Mouse (Mus musculus) inflammation-experienced regulatory T-cells, adult 16 weeks (primary cell): ENCODE data around the gene Ccdc114. TPM values are rescaled to one million over a fixed set of nuclear protein-coding genes. Genes with fewer than 3 reads are reported as not detected.

Experiments
- polyA plus RNA-seq: library from polyadenylated mRNA; unstranded; fragments of 100-300 nt; shearing (Covaris generic); gene quantifications from one replicate; pipeline ENCODE4 v1.2.1, GENCODE M21; 2017

Ccdc114 gene
- 1.4 TPM for polyA plus RNA-seq

DNA sequence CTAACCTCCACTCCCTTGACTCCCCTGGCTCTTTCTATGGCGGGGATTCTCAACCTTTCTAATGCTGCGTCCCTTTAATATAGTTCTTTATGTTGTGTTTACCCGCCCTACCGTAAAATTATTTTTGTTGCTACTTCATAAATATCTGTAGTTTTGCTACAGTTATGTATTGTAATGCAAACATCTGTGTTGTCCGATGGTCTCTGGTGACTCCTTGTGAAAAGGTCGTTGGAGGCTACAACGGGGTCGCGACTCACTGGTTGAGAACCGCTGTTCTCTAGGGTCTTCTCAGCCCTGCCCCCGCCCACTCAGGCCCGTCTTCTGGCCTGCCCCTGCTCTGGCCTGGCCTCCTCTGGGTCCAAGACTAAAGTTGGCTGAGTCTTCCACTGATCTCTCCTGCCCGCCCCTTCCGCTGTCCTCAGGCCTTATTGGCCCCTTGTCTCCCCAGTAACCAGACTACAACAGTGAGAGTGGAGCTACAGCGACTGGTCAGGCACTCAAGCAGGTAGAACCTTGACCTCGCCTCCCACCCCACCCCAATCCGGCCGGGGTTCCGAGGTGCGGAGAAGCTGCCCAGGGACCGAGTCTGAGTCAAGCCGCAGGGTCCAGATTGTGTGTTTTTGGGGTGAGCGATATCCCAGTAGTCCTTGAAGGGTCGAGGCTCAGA lies at the start of gene Ccdc114:
Ccdc114 (plus strand) TSS at position 311 of the 667 bp plus-strand sequence.

DNA sequence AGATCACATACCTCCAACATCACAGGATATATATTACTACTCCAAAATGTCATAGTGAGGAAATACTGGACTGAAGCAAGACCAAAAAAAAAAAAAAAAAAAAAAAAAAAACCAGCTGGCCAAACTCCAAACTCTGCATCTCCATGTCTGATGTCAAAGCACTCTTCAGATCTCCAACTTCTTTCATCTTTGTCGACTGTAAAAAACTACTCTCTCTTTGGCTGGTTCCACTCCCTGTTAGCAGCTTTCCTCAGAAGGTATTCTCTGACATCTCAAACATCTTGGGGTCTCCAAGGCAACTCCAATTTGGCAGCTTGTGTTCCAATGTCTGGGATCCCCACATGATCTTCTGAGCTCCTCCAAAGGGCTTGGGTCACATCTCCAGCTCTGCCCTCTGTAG lies 45.6 kb upstream of the Ccdc114 start, which contains the start of gene Grin2d:
Grin2d (minus strand) TSS at position 101 of the 400 bp plus-strand sequence.

DNA sequence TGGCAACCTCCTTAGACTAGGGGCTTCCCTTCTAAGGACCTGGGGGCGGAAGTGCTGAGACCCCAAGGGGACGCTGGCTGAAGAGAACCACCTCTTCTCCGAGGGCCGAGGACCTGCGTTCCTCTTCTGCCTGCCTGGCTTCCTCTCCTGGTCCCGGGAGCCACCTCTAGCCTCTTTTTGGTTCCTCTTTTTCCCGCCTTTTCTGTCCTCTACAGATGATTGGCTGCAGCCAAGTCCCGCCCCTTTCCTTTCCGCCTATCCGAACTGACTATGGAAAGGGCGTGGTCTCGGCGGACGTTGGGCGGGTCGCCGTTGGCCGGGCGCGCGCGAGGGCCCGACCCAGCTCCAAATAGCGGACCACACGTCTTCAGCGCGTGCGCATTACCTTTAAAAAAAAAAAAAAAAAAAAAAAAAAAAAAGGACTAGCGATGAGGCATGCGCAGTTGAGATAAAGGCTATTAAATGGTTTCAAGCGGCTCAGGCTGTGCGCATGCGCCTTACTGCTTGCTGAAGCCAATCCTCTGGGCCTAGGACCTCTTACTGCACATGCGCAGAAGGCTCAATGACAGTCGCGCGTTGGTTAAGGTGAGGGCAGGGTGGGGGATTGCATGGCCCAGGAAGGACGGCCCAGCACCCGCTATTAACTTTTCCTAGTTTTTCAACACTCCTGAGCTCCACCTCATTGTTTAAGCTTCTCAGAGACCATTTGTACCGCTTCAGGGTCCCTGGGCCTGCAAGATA lies 27.2 kb upstream of the Ccdc114 start, which contains the start of the genes Syngr4 and Tmem143:
Syngr4 (minus strand) TSS at position 198 of the 741 bp plus-strand sequence.
Tmem143 (plus strand) TSS at position 425 of the 741 bp plus-strand sequence.

DNA sequence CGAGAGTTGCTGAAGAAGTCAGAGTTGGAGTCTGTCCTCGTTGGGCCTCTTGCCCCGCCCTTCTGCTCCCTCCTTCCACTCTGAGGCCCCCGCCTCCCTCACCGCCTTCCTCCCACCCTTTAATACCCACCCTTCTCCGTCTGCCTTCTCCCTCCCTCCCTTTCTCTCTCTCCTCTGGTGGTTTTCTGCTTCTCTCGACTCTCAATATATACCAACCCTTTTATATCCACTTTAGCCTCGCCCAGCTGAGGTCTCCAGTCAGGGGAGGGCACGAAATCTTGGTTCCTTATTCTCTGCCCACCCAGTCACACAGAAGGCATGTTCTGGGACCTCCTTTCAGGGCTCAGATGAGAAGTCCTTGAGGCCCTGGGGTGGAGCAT lies 2.6 kb upstream of the Ccdc114 start, which contains the start of gene Emp3:
Emp3 (minus strand) TSS at position 163 of the 380 bp plus-strand sequence.

Other genes with a start within 250 kb of the Ccdc114 start
- gene Ntn5, start 240.1 kb upstream of the Ccdc114 start, polyA plus RNA-seq: not detected
- gene Sec1, start 229.7 kb upstream of the Ccdc114 start, polyA plus RNA-seq: 0.20 TPM
- 9.3 TPM for gene Car11, start 224.2 kb upstream of the Ccdc114 start, polyA plus RNA-seq
- gene Dbp, start 219.0 kb upstream of the Ccdc114 start, polyA plus RNA-seq: 14.7 TPM
- 1,529 TPM for gene Rpl18, start 208.6 kb upstream of the Ccdc114 start, polyA plus RNA-seq
- 40.4 TPM for gene Sphk2, start 206.1 kb upstream of the Ccdc114 start, polyA plus RNA-seq
- gene Fam83e, start 202.9 kb upstream of the Ccdc114 start, polyA plus RNA-seq: not detected
- gene Spaca4, start 198.3 kb upstream of the Ccdc114 start, polyA plus RNA-seq: not detected
- 0.13 TPM for gene Lmtk3, start 140.3 kb upstream of the Ccdc114 start, polyA plus RNA-seq
- gene Sult2b1, start 139.4 kb upstream of the Ccdc114 start, polyA plus RNA-seq: 2.7 TPM
- 45.3 TPM for gene Cyth2, start 109.5 kb upstream of the Ccdc114 start, polyA plus RNA-seq
- gene Kcnj14, start 99.3 kb upstream of the Ccdc114 start, polyA plus RNA-seq: not detected
- gene Grwd1, start 93.1 kb upstream of the Ccdc114 start, polyA plus RNA-seq: 44.0 TPM
- 108 TPM for gene Kdelr1, start 51.3 kb upstream of the Ccdc114 start, polyA plus RNA-seq
- 0.23 TPM for gene Grin2d, start 45.7 kb upstream of the Ccdc114 start, polyA plus RNA-seq
- gene Syngr4, start 27.4 kb upstream of the Ccdc114 start, polyA plus RNA-seq: 0.41 TPM
- 8.6 TPM for gene Tmem143, start 27.1 kb upstream of the Ccdc114 start, polyA plus RNA-seq
- 654 TPM for gene Emp3, start 2.7 kb upstream of the Ccdc114 start, polyA plus RNA-seq
- gene Abcc6, start 106.2 kb downstream of the Ccdc114 start, polyA plus RNA-seq: not detected
- gene Nomo1, start 109.6 kb downstream of the Ccdc114 start, polyA plus RNA-seq: 28.5 TPM
- not detected for gene Kcnj11, start 176.7 kb downstream of the Ccdc114 start, polyA plus RNA-seq